Mouse (Mus musculus): ENCODE measurements around the gene Dnmt3l. TPM values are rescaled to one million over a fixed set of nuclear protein-coding genes. Genes with fewer than 3 reads are reported as not detected.

Dnmt3l gene
- total RNA-seq, 2 experiments from 2014 or later = 1.1 TPM; not detected in 1

Other genes with a start within 250 kb of the Dnmt3l start
- gene Gm9639, start 246.9 kb upstream of the Dnmt3l start, total RNA-seq (2015; ENCODE audit: low replicate concordance) = not detected in 2 replicates
- gene Gm9639, start 246.9 kb upstream of the Dnmt3l start, total RNA-seq (2017; ENCODE audit: low replicate concordance) = not detected in 2 replicates
- not detected in 2 replicates for gene Gm19668, start 242.8 kb upstream of the Dnmt3l start, total RNA-seq (2015; ENCODE audit: low replicate concordance)
- gene Gm19668, start 242.8 kb upstream of the Dnmt3l start, total RNA-seq (2017; ENCODE audit: low replicate concordance) = not detected in 2 replicates
- gene Gm9507, start 230.1 kb upstream of the Dnmt3l start, total RNA-seq (2015; ENCODE audit: low replicate concordance) = not detected in 2 replicates
- gene Gm9507, start 230.1 kb upstream of the Dnmt3l start, total RNA-seq (2017; ENCODE audit: low replicate concordance) = not detected in 2 replicates
- not detected in 2 replicates for gene Gm2696, start 227.3 kb upstream of the Dnmt3l start, total RNA-seq (2015; ENCODE audit: low replicate concordance)
- not detected in 2 replicates for gene Gm2696, start 227.3 kb upstream of the Dnmt3l start, total RNA-seq (2017; ENCODE audit: low replicate concordance)
- not detected in 2 replicates for gene Krtap10-4, start 214.9 kb upstream of the Dnmt3l start, total RNA-seq (2015; ENCODE audit: low replicate concordance)
- not detected in 2 replicates for gene Krtap10-4, start 214.9 kb upstream of the Dnmt3l start, total RNA-seq (2017; ENCODE audit: low replicate concordance)
- not detected in 2 replicates for gene Krtap10-10, start 206.0 kb upstream of the Dnmt3l start, total RNA-seq (2015; ENCODE audit: low replicate concordance)
- gene Krtap10-10, start 206.0 kb upstream of the Dnmt3l start, total RNA-seq (2017; ENCODE audit: low replicate concordance) = not detected in 2 replicates
- gene Gm36176, start 195.1 kb upstream of the Dnmt3l start, total RNA-seq (2015; ENCODE audit: low replicate concordance) = not detected in 2 replicates
- not detected in 2 replicates for gene Gm36176, start 195.1 kb upstream of the Dnmt3l start, total RNA-seq (2017; ENCODE audit: low replicate concordance)
- gene Gm10318, start 189.1 kb upstream of the Dnmt3l start, total RNA-seq (2015; ENCODE audit: low replicate concordance) = not detected in 2 replicates
- not detected in 2 replicates for gene Gm10318, start 189.1 kb upstream of the Dnmt3l start, total RNA-seq (2017; ENCODE audit: low replicate concordance)
- not detected in 2 replicates for gene Gm3285, start 180.0 kb upstream of the Dnmt3l start, total RNA-seq (2015; ENCODE audit: low replicate concordance)
- not detected in 2 replicates for gene Gm3285, start 180.0 kb upstream of the Dnmt3l start, total RNA-seq (2017; ENCODE audit: low replicate concordance)
- not detected in 2 replicates for gene Lrrc3, start 139.4 kb upstream of the Dnmt3l start, total RNA-seq (2015; ENCODE audit: low replicate concordance)
- gene Lrrc3, start 139.4 kb upstream of the Dnmt3l start, total RNA-seq (2017; ENCODE audit: low replicate concordance) = not detected in 2 replicates
- 0.42 and 1.1 TPM in 2 replicates for gene Trpm2, start 71.4 kb upstream of the Dnmt3l start, total RNA-seq (2015; ENCODE audit: low replicate concordance)
- gene Trpm2, start 71.4 kb upstream of the Dnmt3l start, total RNA-seq (2017; ENCODE audit: low replicate concordance) = 33.1 and 38.6 TPM in 2 replicates
- gene 1810043G02Rik, start 63.4 kb upstream of the Dnmt3l start, total RNA-seq (2015; ENCODE audit: low replicate concordance) = not detected in 2 replicates
- gene 1810043G02Rik, start 63.4 kb upstream of the Dnmt3l start, total RNA-seq (2017; ENCODE audit: low replicate concordance) = 0.26 and 3.5 TPM in 2 replicates
- gene Pfkl, start 31.9 kb upstream of the Dnmt3l start, total RNA-seq (2015; ENCODE audit: low replicate concordance) = 0.42 and 1.8 TPM in 2 replicates
- 9.2 and 9.8 TPM in 2 replicates for gene Pfkl, start 31.9 kb upstream of the Dnmt3l start, total RNA-seq (2017; ENCODE audit: low replicate concordance)
- gene Aire, start 1.7 kb downstream of the Dnmt3l start, total RNA-seq (2015; ENCODE audit: low replicate concordance) = not detected in 2 replicates
- not detected in 2 replicates for gene Aire, start 1.7 kb downstream of the Dnmt3l start, total RNA-seq (2017; ENCODE audit: low replicate concordance)
- gene Icosl, start 27.4 kb downstream of the Dnmt3l start, total RNA-seq (2015; ENCODE audit: low replicate concordance) = 2.9 and 3.4 TPM in 2 replicates
- gene Icosl, start 27.4 kb downstream of the Dnmt3l start, total RNA-seq (2017; ENCODE audit: low replicate concordance) = 0.13 and 0.53 TPM in 2 replicates
- 14.4 and 36.9 TPM in 2 replicates for gene D10Jhu81e, start 127.8 kb downstream of the Dnmt3l start, total RNA-seq (2015; ENCODE audit: low replicate concordance)
- gene D10Jhu81e, start 127.8 kb downstream of the Dnmt3l start, total RNA-seq (2017; ENCODE audit: low replicate concordance) = 14.1 and 23.9 TPM in 2 replicates
- gene Pwp2, start 143.2 kb downstream of the Dnmt3l start, total RNA-seq (2015; ENCODE audit: low replicate concordance) = 2.5 and 2.9 TPM in 2 replicates
- gene Pwp2, start 143.2 kb downstream of the Dnmt3l start, total RNA-seq (2017; ENCODE audit: low replicate concordance) = 7.8 and 10.1 TPM in 2 replicates
- gene Trappc10, start 202.7 kb downstream of the Dnmt3l start, total RNA-seq (2015; ENCODE audit: low replicate concordance) = 127 and 132 TPM in 2 replicates
- 81.0 and 108 TPM in 2 replicates for gene Trappc10, start 202.7 kb downstream of the Dnmt3l start, total RNA-seq (2017; ENCODE audit: low replicate concordance)